Mouse (Mus musculus): ENCODE measurements around the gene Cfc1. TPM values are rescaled to one million over a fixed set of nuclear protein-coding genes. Genes with fewer than 3 reads are reported as not detected.

The Cfc1 gene
- total and polyA plus RNA-seq, 3 experiments: not detected

DNA sequence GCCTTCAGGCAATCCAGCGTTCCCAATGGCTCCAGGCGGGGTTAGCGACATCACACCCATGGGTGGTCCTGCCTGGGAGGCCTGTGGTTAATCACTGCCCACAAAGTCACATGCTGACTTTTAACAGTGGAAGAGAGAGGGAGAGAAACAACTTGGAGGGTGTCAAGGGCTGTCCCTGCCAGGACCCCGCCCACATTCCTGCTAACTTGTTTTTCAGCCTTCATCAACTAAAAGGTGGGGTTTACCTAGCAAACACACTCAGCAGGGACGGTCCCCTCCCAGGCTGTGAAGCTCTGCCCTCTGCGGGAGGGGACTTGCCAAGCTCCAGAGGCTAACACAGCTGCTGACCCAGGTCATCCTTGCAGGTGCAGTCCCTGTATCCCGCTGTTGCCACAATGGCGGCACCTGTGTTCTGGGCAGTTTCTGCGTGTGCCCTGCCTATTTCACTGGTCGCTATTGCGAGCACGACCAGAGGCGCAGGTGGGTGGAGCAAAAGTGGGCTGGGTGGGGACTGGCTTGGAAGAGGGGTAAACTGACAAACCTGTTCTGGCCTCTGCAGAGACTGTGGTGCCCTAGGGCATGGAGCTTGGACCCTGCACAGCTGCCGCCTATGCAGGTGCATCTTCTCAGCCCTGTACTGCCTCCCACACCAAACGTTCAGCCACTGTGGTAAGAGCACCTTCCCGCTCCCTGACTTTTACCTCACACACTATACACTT, 1.5 kb downstream of the Cfc1 start:
- intact Hi-C loops (cut with DNase I): no loop called here
- peaks cover 8% of the 10 kb centered on the region for H3K27me3 ChIP-seq (ENCODE audit: control insufficient read depth, insufficient read depth, low read length)
- H3K79me2 ChIP-seq (replicated peaks; ENCODE audit: control insufficient read depth, insufficient read depth, low read length): no peaks in the 10 kb centered on the region
- TF ChIP-seq EP300 (IDR thresholded peaks at IDR 0.05; ENCODE audit: insufficient read depth, low read depth, low read length) (no peak), CTCF (IDR thresholded peaks at IDR 0.05) (no peak), POLR2A (IDR thresholded peaks at IDR 0.05; ENCODE audit: insufficient read depth, low read depth, low read length) (no peak)
- H3K4me3 ChIP-seq: no peak overlapping the region
- 12% methylated on average over 16 of the region's 16 CpGs for WGBS
- no peaks in the 10 kb centered on the region for H3K4me1 ChIP-seq (ENCODE audit: control insufficient read depth, insufficient read depth, low read length)
- DNase-seq: no peak
- H3K27ac ChIP-seq: no peak overlapping the region
- H3K9ac ChIP-seq (ENCODE audit: low read depth, low read length): no peak overlapping the region
- H3K36me3 ChIP-seq (ENCODE audit: control insufficient read depth, insufficient read depth, low read length): no peaks in the 10 kb centered on the region

DNA sequence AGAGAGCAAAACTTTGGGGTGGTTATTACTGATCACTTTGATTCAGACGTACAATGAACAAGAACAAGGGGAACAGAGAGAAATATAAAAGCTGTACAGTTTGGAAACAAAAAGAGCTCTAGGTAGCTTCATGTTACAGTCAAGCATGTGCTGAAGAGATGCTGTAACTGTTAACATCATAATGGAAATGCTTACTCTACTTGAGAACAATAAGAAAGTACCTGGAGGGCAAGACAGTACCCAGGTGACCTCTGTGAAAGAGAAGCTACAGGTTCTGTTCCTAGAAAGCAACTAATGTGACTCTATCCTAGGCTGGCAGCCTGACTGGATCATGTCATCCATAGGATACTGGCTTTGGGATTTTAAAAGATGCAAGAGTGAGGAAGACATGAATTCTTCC, 11.6 kb downstream of the Cfc1 start:
- no peak overlapping the region for H3K27ac ChIP-seq
- no peak for DNase-seq
- H3K4me1 ChIP-seq (ENCODE audit: control insufficient read depth, insufficient read depth, low read length): no peaks in the 10 kb centered on the region
- H3K9ac ChIP-seq (ENCODE audit: low read depth, low read length): no peak overlapping the region
- no peaks in the 10 kb centered on the region for H3K36me3 ChIP-seq (ENCODE audit: control insufficient read depth, insufficient read depth, low read length)
- 77% methylated on average over 1 of the region's 1 CpGs for WGBS
- 0 out of 2 replicates have a peak, but pooled peaks cover 1% of the 10 kb centered on the region for H3K27me3 ChIP-seq (ENCODE audit: control insufficient read depth, insufficient read depth, low read length)
- no peak overlapping the region for H3K4me3 ChIP-seq
- H3K79me2 ChIP-seq (replicated peaks; ENCODE audit: control insufficient read depth, insufficient read depth, low read length): no peaks in the 10 kb centered on the region
- TF ChIP-seq POLR2A (IDR thresholded peaks at IDR 0.05; ENCODE audit: insufficient read depth, low read depth, low read length) (no peak), CTCF (IDR thresholded peaks at IDR 0.05) (no peak), EP300 (IDR thresholded peaks at IDR 0.05; ENCODE audit: insufficient read depth, low read depth, low read length) (no peak)
- intact Hi-C loops (cut with DNase I): no loop called here

DNA sequence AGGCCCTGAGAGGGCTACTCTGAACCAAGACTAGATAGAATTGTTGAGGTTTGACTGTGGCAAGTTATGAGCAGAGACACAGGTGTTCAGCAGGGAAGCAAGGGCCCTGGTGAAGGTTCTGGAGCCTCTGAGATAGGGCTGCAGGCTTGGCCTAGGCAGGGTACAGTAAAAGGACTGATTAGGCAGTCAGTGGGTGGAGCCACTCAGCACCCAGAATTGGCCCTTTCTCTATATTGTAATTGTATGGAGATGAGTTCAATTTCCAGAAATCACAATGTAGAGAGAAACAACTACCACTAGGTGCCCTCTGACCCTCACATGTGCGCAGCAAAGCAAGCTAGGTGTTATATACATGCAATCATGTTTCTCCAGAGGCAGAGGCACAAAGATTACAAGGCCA, 18.2 kb downstream of the Cfc1 start:
- intact Hi-C loops (cut with DNase I): no loop called here
- Histone ChIP-seq H3K27ac (no peak overlapping the region), H3K9ac (ENCODE audit: low read depth, low read length) (no peak overlapping the region), H3K4me1 (ENCODE audit: control insufficient read depth, insufficient read depth, low read length) (no peaks in the 10 kb centered on the region), H3K36me3 (ENCODE audit: control insufficient read depth, insufficient read depth, low read length) (no peaks in the 10 kb centered on the region), H3K27me3 (ENCODE audit: control insufficient read depth, insufficient read depth, low read length) (0 out of 2 replicates have a peak, but pooled peaks cover 1% of the 10 kb centered on the region), H3K79me2 (replicated peaks; ENCODE audit: control insufficient read depth, insufficient read depth, low read length) (no peaks in the 10 kb centered on the region), H3K4me3 (no peak overlapping the region)
- WGBS: 81% methylated on average over 1 of the region's 1 CpGs
- TF ChIP-seq CTCF (IDR thresholded peaks at IDR 0.05) (no peak), POLR2A (IDR thresholded peaks at IDR 0.05; ENCODE audit: insufficient read depth, low read depth, low read length) (no peak), EP300 (IDR thresholded peaks at IDR 0.05; ENCODE audit: insufficient read depth, low read depth, low read length) (no peak)
- DNase-seq: no peak

DNA sequence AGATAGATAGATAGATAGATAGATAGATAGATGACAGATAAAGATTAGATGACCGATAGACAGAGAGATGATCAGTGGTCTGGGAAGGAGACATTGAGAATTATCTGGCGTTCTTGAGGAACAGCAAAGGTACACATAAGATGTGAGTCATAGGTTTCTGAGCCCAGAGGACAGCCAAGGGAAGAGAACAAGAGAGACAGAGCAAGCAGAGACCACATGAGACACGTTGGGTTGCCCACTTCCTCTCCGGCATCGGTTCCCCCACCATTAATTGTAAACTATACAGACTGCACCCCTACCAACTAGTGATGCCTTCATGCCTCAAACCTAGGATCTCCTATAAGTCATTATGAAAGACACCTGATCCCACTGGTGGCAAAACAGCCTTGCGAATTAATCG, 18.8 kb downstream of the Cfc1 start:
- Histone ChIP-seq H3K79me2 (replicated peaks; ENCODE audit: control insufficient read depth, insufficient read depth, low read length) (no peaks in the 10 kb centered on the region), H3K27ac (no peak overlapping the region), H3K4me3 (no peak overlapping the region), H3K9ac (ENCODE audit: low read depth, low read length) (no peak overlapping the region), H3K27me3 (ENCODE audit: control insufficient read depth, insufficient read depth, low read length) (0 out of 2 replicates have a peak, but pooled peaks cover 1% of the 10 kb centered on the region), H3K36me3 (ENCODE audit: control insufficient read depth, insufficient read depth, low read length) (no peaks in the 10 kb centered on the region), H3K4me1 (ENCODE audit: control insufficient read depth, insufficient read depth, low read length) (no peaks in the 10 kb centered on the region)
- TF ChIP-seq EP300 (IDR thresholded peaks at IDR 0.05; ENCODE audit: insufficient read depth, low read depth, low read length) (no peak), CTCF (IDR thresholded peaks at IDR 0.05) (no peak), POLR2A (IDR thresholded peaks at IDR 0.05; ENCODE audit: insufficient read depth, low read depth, low read length) (no peak)
- intact Hi-C loops (cut with DNase I): no loop called here
- DNase-seq: no peak
- WGBS: 80% methylated on average over 7 of the region's 7 CpGs

DNA sequence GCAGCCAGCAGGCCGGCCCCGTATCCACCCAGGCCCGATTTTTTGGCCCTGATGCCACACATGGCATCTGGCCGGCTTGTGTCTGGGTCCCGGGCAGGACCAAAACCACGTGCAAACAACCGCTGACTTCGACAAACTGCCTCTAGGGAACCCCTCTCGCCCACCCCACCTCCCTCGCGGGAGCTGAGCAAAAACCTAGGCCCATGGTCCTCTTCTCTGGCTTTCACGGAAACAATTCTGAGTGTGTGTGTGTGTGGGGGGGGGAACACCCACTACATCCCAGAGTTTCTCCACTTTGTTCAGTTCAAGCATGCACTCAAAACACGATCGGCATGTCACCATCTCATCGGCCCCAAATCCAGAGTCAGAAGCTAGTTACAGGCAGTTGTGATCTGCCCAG, 25.4 kb downstream of the Cfc1 start, which contains the start of gene Prss40:
Gene Prss40, minus strand, starts transcription at position 101 of the 400 bp plus-strand sequence.
- H3K27me3 ChIP-seq (ENCODE audit: control insufficient read depth, insufficient read depth, low read length): no peaks in the 10 kb centered on the region
- no peaks in the 10 kb centered on the region for H3K36me3 ChIP-seq (ENCODE audit: control insufficient read depth, insufficient read depth, low read length)
- TF ChIP-seq CTCF (IDR thresholded peaks at IDR 0.05): no peak
- WGBS: 80% methylated on average over 15 of the region's 15 CpGs
- no peaks in the 10 kb centered on the region for H3K79me2 ChIP-seq (replicated peaks; ENCODE audit: control insufficient read depth, insufficient read depth, low read length)
- H3K9ac ChIP-seq (ENCODE audit: low read depth, low read length): no peak within 1 kb of the TSS
- H3K4me1 ChIP-seq (ENCODE audit: control insufficient read depth, insufficient read depth, low read length): no peaks in the 10 kb centered on the region
- intact Hi-C loops (cut with DNase I): no loop called here
- no peak within 1 kb of the TSS for H3K4me3 ChIP-seq
- DNase-seq: no peak
- no peak within 1 kb of the TSS for H3K27ac ChIP-seq

DNA sequence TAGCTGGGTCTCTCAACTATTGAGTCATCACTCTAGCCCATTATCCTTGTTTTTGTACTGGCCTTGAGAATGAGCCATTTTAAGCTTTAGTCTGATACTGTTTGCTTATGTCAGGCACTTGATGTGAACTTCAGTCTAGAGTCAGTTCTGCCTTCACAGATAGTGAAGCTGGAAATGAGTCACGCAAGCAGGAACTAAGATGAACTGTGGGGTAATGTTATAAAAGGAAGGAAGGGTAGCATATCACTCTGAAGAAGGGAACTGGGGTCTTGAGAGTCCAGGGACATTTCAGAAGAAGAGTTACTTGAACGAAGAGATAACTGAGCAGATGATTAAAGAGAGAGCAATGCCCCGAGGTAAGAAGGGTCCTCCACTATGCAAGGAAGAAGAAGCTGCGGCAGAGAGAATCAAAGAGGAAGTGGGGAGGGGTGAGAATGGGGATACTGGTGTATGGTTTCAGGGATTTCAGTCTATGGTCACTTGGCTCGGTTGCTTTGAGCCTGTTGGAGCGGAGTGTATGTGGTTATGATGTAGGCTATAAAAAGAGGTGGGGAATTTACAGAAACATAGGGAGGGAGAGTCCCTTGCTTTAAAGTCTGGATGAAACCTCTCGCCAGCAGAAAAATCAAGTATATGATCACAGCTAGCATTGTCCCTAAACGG, 29.1 kb downstream of the Cfc1 start:
- H3K4me1 ChIP-seq (ENCODE audit: control insufficient read depth, insufficient read depth, low read length): no peaks in the 10 kb centered on the region
- H3K79me2 ChIP-seq (replicated peaks; ENCODE audit: control insufficient read depth, insufficient read depth, low read length): no peaks in the 10 kb centered on the region
- H3K36me3 ChIP-seq (ENCODE audit: control insufficient read depth, insufficient read depth, low read length): no peaks in the 10 kb centered on the region
- no peak overlapping the region for H3K9ac ChIP-seq (ENCODE audit: low read depth, low read length)
- DNase-seq: no peak
- intact Hi-C loops (cut with DNase I): no loop called here
- TF ChIP-seq CTCF (IDR thresholded peaks at IDR 0.05) (no peak), POLR2A (IDR thresholded peaks at IDR 0.05; ENCODE audit: insufficient read depth, low read depth, low read length) (no peak), EP300 (IDR thresholded peaks at IDR 0.05; ENCODE audit: insufficient read depth, low read depth, low read length) (no peak)
- H3K27me3 ChIP-seq (ENCODE audit: control insufficient read depth, insufficient read depth, low read length): no peaks in the 10 kb centered on the region
- H3K4me3 ChIP-seq: no peak overlapping the region
- H3K27ac ChIP-seq: no peak overlapping the region
- 60% methylated on average over 8 of the region's 8 CpGs for WGBS
